Mouse (Mus musculus): ENCODE data around the gene Gm10718. TPM values are rescaled to one million over a fixed set of nuclear protein-coding genes. Genes with fewer than 3 reads are reported as not detected.
A peak's percentile ranks its signal among the peaks of the same experiment; 100 is the strongest.
"Not testable (repeated sequence)": the region's sequence is repeated elsewhere in the genome, so short reads cannot be mapped to it uniquely, and the experiment has no call there.

Gm10718 gene
- total and polyA plus RNA-seq, 2 experiments from 2014 or later: not detected

GRCm38 (mm10) chr9:3024912-3025467 lies 1.6 kb downstream of the Gm10718 start, which contains the start of gene Gm10717:
TSS of gene Gm10717 (plus strand) at chr9:3025417.
- H3K27ac ChIP-seq (ENCODE audit: low read depth, low read length); H3K4me2 ChIP-seq (ENCODE audit: low read depth); H3K4me3 ChIP-seq (ENCODE audit: low read depth, low read length); H3K36me3 ChIP-seq (ENCODE audit: insufficient read depth); DNase-seq; H3K9me3 ChIP-seq (ENCODE audit: low read length); H3K27me3 ChIP-seq (ENCODE audit: insufficient read depth, low read length); H3K4me1 ChIP-seq (ENCODE audit: insufficient read depth); H3K9ac ChIP-seq; ATAC-seq: not testable (repeated sequence)
- 73% methylated on average over 12 of the region's 12 CpGs for WGBS

- H3K27ac ChIP-seq (ENCODE audit: low read depth, low read length); H3K9ac ChIP-seq; ATAC-seq; H3K9me3 ChIP-seq (ENCODE audit: low read length); H3K36me3 ChIP-seq (ENCODE audit: insufficient read depth); H3K27me3 ChIP-seq (ENCODE audit: insufficient read depth, low read length); DNase-seq; H3K4me2 ChIP-seq (ENCODE audit: low read depth); H3K4me1 ChIP-seq (ENCODE audit: insufficient read depth); H3K4me3 ChIP-seq (ENCODE audit: low read depth, low read length): not testable (repeated sequence)
- 72% methylated on average over 4 of the region's 6 CpGs for WGBS
Measured at GRCm38 (mm10) chr9:3025653-3026052, 2.3 kb downstream of the Gm10718 start.

DNA sequence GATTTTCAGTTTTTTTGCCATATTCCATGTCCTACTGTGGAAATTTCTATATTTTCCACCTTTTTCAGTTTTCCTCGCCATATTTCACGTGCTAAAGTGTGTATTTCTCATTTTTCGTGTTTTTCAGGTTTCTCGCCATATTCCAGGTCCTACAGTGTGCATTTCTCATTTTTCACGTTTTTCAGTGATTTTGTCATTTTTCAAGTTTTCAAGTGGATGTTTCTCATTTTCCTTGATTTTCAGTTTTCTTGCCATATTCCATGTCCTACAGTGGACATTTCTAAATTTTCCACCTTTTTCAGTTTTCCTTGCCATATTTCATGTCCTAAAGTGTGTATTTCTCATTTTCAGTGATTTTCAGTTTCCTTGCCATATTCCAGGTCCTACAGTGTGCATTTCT lies 2.8 kb downstream of the Gm10718 start:
- not testable (repeated sequence) for H3K36me3 ChIP-seq (ENCODE audit: insufficient read depth); H3K9me3 ChIP-seq (ENCODE audit: low read length); H3K9ac ChIP-seq; H3K4me1 ChIP-seq (ENCODE audit: insufficient read depth); H3K27me3 ChIP-seq (ENCODE audit: insufficient read depth, low read length); H3K27ac ChIP-seq (ENCODE audit: low read depth, low read length); ATAC-seq; DNase-seq; H3K4me2 ChIP-seq (ENCODE audit: low read depth); H3K4me3 ChIP-seq (ENCODE audit: low read depth, low read length)
- WGBS: 81% methylated on average over 5 of the region's 5 CpGs

DNA sequence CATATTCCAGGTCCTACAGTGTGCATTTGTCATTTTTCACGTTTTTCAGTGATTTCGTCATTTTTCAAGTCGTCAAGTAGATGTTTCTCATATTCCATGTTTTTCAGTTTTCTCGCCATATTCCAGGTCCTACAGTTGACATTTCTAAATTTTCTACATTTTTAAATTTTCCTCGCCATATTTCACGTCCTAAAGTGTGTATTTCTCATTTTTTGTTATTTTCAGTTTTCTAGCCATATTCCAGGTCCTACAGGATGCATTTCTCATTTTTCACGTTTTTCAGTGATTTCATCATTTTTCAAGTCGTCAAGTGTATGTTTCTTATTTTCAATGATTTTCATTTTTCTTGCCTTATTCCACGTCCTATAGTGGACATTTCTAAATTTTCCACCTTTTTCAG lies 3.4 kb downstream of the Gm10718 start:
- H3K4me1 ChIP-seq (ENCODE audit: insufficient read depth); H3K9ac ChIP-seq; ATAC-seq; H3K27me3 ChIP-seq (ENCODE audit: insufficient read depth, low read length); H3K9me3 ChIP-seq (ENCODE audit: low read length); H3K27ac ChIP-seq (ENCODE audit: low read depth, low read length); DNase-seq; H3K4me3 ChIP-seq (ENCODE audit: low read depth, low read length); H3K36me3 ChIP-seq (ENCODE audit: insufficient read depth); H3K4me2 ChIP-seq (ENCODE audit: low read depth): not testable (repeated sequence)
- 71% methylated on average over 9 of the region's 9 CpGs for WGBS

GRCm38 (mm10) chr9:3027200-3027599 lies 3.9 kb downstream of the Gm10718 start:
- DNase-seq (peak; percentile 52), ATAC-seq (0 out of 2 replicates have a peak, but pooled peaks have one; percentile 7)
- 76% methylated on average over 9 of the region's 9 CpGs for WGBS

DNA sequence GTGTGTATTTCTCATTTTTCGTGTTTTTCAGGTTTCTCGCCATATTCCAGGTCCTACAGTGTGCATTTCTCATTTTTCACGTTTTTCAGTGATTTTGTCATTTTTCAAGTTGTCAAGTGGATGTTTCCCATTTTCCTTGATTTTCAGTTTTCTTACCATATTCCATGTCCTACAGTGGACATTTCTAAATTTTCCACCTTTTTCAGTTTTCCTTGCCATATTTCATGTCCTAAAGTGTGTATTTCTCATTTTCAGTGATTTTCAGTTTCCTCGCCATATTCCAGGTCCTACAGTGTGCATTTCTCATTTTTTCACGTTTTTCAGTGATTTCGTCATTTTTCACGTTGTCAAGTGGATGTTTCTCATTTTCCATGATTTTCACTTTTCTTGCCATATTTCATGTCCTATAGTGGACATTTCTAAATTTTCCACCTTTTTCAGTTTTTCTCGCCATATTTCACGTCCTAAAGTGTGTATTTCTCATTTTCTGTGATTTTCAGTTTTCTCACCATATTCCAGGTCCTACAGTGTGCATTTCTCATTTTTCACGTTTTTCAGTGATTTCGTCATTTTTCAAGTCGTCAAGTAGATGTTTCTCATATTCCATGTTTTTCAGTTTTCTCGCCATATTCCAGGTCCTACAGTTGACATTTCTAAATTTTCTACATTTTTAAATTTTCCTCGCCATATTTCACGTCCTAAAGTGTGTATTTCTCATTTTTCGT lies 6.1 kb downstream of the Gm10718 start:
- H3K9ac ChIP-seq; H3K27ac ChIP-seq (ENCODE audit: low read depth, low read length); H3K27me3 ChIP-seq (ENCODE audit: insufficient read depth, low read length); H3K36me3 ChIP-seq (ENCODE audit: insufficient read depth); ATAC-seq; H3K9me3 ChIP-seq (ENCODE audit: low read length); H3K4me2 ChIP-seq (ENCODE audit: low read depth); H3K4me3 ChIP-seq (ENCODE audit: low read depth, low read length); H3K4me1 ChIP-seq (ENCODE audit: insufficient read depth); DNase-seq: not testable (repeated sequence)
- WGBS: 70% methylated on average over 11 of the region's 16 CpGs

More at GRCm38 (mm10) chr9:3027200-3027599, 3.9 kb downstream of the Gm10718 start:
- not testable (repeated sequence) for H3K9me3 ChIP-seq (ENCODE audit: low read length); H3K4me1 ChIP-seq (ENCODE audit: insufficient read depth); H3K27me3 ChIP-seq (ENCODE audit: insufficient read depth, low read length); H3K4me2 ChIP-seq (ENCODE audit: low read depth); H3K4me3 ChIP-seq (ENCODE audit: low read depth, low read length); H3K27ac ChIP-seq (ENCODE audit: low read depth, low read length); H3K9ac ChIP-seq; H3K36me3 ChIP-seq (ENCODE audit: insufficient read depth)

DNA sequence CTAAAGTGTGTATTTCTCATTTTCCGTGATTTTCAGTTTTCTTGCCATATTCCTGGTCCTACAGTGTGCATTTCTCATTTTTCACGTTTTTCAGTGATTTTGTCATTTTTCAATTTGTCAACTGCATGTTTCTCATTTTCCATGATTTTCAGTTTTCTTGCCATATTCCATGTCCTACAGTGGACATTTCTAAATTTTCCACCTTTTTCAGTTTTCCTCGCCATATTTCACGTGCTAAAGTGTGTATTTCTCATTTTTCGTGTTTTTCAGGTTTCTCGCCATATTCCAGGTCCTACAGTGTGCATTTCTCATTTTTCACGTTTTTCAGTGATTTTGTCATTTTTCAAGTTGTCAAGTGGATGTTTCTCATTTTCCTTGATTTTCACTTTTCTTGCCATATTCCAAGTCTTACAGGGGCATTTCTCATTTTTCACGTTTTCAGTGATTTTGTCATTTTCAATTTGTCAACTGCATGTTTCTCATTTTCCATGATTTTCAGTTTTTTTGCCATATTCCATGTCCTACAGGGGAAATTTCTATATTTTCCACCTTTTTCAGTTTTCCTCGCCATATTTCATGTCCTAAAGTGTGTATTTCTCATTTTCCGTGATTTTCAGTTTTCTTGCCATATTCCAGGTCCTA lies 7.5 kb downstream of the Gm10718 start:
- H3K4me2 ChIP-seq (ENCODE audit: low read depth); H3K4me3 ChIP-seq (ENCODE audit: low read depth, low read length); H3K27ac ChIP-seq (ENCODE audit: low read depth, low read length); H3K9ac ChIP-seq; H3K36me3 ChIP-seq (ENCODE audit: insufficient read depth); H3K9me3 ChIP-seq (ENCODE audit: low read length); H3K4me1 ChIP-seq (ENCODE audit: insufficient read depth); H3K27me3 ChIP-seq (ENCODE audit: insufficient read depth, low read length): not testable (repeated sequence)
- 0 out of 2 replicates have a peak, but pooled peaks have one; percentile 28 for ATAC-seq
- 69% methylated on average over 2 of the region's 10 CpGs for WGBS
- DNase-seq: peak; percentile 91

- H3K4me1 ChIP-seq (ENCODE audit: insufficient read depth); H3K4me2 ChIP-seq (ENCODE audit: low read depth); H3K27ac ChIP-seq (ENCODE audit: low read depth, low read length); ATAC-seq; H3K9me3 ChIP-seq (ENCODE audit: low read length); H3K9ac ChIP-seq; H3K4me3 ChIP-seq (ENCODE audit: low read depth, low read length); H3K36me3 ChIP-seq (ENCODE audit: insufficient read depth); H3K27me3 ChIP-seq (ENCODE audit: insufficient read depth, low read length); DNase-seq: not testable (repeated sequence)
- WGBS: no CpG with 5 or more reads among the region's 8 CpGs
Measured at GRCm38 (mm10) chr9:3034299-3034698, 11.0 kb downstream of the Gm10718 start, which contains the start of gene Gm17535. TSS of gene Gm17535 (plus strand) at chr9:3034599.

DNA sequence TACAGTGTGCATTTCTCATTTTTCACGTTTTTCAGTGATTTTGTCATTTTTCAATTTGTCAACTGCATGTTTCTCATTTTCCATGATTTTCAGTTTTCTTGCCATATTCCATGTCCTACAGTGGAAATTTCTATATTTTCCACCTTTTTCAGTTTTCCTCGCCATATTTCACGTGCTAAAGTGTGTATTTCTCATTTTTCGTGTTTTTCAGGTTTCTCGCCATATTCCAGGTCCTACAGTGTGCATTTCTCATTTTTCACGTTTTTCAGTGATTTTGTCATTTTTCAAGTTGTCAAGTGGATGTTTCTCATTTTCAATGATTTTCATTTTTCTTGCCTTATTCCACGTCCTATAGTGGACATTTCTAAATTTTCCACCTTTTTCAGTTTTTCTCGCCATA lies 13.2 kb downstream of the Gm10718 start, which contains the start of gene Gm10715:
TSS of gene Gm10715 (plus strand) at position 301 of the 400 bp plus-strand sequence.
- 85% methylated on average over 6 of the region's 8 CpGs for WGBS
- not testable (repeated sequence) for H3K9me3 ChIP-seq (ENCODE audit: low read length); DNase-seq; H3K9ac ChIP-seq; H3K4me2 ChIP-seq (ENCODE audit: low read depth); H3K4me3 ChIP-seq (ENCODE audit: low read depth, low read length); H3K27me3 ChIP-seq (ENCODE audit: insufficient read depth, low read length); ATAC-seq; H3K4me1 ChIP-seq (ENCODE audit: insufficient read depth); H3K27ac ChIP-seq (ENCODE audit: low read depth, low read length); H3K36me3 ChIP-seq (ENCODE audit: insufficient read depth)

- not testable (repeated sequence) for H3K9me3 ChIP-seq (ENCODE audit: low read length); H3K4me2 ChIP-seq (ENCODE audit: low read depth); H3K36me3 ChIP-seq (ENCODE audit: insufficient read depth); ATAC-seq; H3K9ac ChIP-seq; H3K4me1 ChIP-seq (ENCODE audit: insufficient read depth); H3K27me3 ChIP-seq (ENCODE audit: insufficient read depth, low read length); H3K4me3 ChIP-seq (ENCODE audit: low read depth, low read length); H3K27ac ChIP-seq (ENCODE audit: low read depth, low read length)
- 65% methylated on average over 4 of the region's 4 CpGs for WGBS
- peak; percentile 1 for DNase-seq
Measured at GRCm38 (mm10) chr9:3038161-3038560, 14.8 kb downstream of the Gm10718 start.

All from forebrain, postnatal 0 days (tissue).